Mouse (Mus musculus): ENCODE results near the gene Gm21671.
A peak's percentile ranks its signal among the peaks of the same experiment; 100 is the strongest.
"Not testable (repeated sequence)": the region's sequence is repeated elsewhere in the genome, so short reads cannot be mapped to it uniquely, and the experiment has no call there.

The Gm21671 gene

DNA sequence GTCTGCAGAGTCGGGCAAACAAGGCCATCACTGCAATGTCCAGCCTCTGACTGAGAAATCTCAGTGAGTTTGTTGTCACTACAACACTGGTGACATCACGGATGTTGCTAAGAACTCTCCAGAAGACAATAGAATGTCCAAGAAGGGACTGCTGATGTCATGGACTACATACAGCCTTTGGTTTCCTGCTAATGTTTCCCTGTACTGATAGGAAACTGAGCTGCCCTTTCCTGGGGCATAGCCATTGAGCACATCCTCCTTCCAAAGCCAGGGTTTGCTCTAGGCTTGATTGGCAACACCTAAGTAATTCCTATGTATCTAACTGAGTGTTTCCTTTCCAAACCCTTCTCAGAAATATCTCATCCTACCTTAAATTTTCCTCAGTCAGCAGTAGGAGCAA is at the start of gene Gm21671:
Gene Gm21671 (minus strand): TSS at position 101 of the 400 bp plus-strand sequence.
- DNase-seq, result not testable (repeated sequence)

DNA sequence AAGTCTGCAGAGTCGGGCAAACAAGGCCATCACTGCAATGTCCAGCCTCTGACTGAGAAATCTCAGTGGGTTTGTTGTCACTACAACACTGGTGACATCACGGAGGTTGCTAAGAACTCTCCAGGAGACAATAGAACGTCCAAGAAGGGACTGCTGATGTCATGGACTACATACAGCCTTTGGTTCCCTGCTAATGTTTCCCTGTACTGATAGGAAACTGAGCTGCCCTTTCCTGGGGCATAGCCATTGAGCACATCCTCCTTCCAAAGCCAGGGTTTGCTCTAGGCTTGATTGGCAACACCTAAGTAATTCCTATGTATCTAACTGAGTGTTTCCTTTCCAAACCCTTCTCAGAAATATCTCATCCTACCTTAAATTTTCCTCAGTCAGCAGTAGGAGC is 34.3 kb upstream of the Gm21671 start, which contains the start of gene Gm21698:
Gene Gm21698 (minus strand): TSS at position 101 of the 400 bp plus-strand sequence.
- DNase-seq, result not testable (repeated sequence)

DNA sequence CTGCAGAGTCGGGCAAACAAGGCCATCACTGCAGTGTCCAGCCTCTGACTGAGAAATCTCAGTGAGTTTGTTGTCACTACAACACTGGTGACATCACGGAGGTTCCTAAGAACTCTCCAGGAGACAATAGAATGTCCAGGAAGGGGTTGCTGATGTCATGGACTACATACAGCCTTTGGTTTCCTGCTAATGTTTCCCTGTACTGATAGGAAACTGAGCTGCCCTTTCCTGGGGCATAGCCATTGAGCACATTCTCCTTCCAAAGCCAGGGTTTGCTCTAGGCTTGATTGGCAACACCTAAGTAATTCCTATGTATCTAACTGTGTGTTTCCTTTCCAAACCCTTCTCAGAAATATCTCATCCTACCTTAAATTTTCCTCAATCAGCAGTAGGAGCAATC is 18.3 kb upstream of the Gm21671 start, which contains the start of gene Gm21680:
Gene Gm21680 (minus strand): TSS at position 101 of the 400 bp plus-strand sequence.
- not testable (repeated sequence) for DNase-seq

DNA sequence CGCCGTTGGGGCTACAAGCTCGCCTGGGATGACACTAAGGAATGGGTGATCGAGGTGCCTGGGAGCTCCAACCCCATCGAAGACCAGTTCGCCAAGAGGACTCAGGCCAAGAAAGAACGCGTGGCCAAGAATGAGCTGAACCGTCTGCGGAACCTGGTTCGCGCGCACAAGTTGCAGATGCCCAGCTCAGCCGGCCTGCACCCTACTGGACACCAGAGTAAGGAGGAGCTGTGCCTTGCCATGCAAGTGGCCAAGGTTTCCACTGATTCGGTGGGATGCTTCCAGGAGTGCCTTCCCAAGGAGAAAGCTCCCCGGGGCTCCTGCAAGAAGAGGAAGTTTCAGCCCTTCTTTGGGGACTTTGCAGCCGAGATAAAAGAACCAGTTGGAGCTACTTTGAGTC is 2.8 kb upstream of the Gm21671 start:
- DNase-seq, result not testable (repeated sequence)

DNA sequence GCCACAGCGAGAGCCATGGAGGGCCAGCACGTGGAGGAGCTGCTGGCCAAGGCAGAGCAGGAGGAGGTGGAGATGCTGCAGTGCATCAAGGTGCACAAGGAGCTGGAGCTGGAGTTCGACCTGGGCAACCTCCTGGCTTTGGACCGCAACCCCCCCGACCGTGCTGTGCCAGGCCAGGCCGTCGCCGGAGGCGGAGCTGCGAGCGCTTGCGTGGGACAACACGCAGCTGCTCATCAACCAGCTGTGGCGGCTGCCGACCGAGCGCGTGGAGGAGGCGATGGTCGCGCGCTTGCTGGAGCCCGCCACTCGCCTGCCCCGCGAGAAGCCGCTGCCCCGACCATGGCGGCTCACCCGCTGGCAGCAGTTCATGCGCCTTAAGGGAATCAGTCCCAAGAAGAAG is 2.4 kb upstream of the Gm21671 start:
- peak; percentile 20 to 38 for DNase-seq

DNA sequence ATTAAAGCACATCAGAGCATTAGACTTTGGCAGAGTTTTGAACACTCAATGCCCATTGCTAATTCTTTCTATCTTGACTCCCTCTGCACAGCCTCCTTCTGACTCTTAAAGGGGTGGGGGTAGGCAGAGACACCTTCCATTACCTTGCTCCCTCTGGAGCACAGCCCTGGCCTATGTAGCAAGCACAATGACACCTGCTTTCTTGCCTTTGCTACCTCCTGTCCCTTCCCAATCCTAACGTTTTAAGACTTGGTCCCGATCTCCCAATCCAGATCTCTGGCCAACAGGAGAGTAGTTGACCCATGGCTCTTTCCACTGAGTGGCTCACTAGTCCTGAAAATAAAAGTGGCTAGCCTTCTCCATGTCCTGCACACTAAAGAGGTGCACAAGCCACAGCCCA is 8.8 kb downstream of the Gm21671 start:
- not testable (repeated sequence) for DNase-seq

DNA sequence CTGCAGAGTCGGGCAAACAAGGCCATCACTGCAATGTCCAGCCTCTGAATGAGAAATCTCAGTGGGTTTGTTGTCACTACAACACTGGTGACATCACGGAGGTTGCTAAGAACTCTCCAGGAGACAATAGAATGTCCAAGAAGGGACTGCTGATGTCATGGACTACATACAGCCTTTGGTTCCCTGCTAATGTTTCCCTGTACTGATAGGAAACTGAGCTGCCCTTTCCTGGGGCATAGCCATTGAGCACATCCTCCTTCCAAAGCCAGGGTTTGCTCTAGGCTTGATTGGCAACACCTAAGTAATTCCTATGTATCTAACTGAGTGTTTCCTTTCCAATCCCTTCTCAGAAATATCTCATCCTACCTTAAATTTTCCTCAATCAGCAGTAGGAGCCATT is 11.9 kb downstream of the Gm21671 start, which contains the start of gene Gm21663:
Gene Gm21663 (minus strand): TSS at position 101 of the 400 bp plus-strand sequence.
- DNase-seq, result not testable (repeated sequence)

All from cerebellum, postnatal 10 days (tissue).